Mouse (Mus musculus) brain, adult 10 weeks (tissue): ENCODE data around the gene Adam26a. TPM values are rescaled to one million over a fixed set of nuclear protein-coding genes. Genes with fewer than 3 reads are reported as not detected.

Source experiments
- polyA plus RNA-seq: library from polyadenylated mRNA; stranded (reverse); fragments of 350-450 nt; fragmentation: Illumina TruSeq; extraction: RNeasy Lipid Tissue Mini Kit (QIAGEN cat#74804); gene quantifications from one replicate; pipeline ENCODE4 v1.2.3, GENCODE M21; 2015; ENCODE audit warnings: low read depth, low replicate concordance

Gene Adam26a
- not detected for polyA plus RNA-seq

DNA sequence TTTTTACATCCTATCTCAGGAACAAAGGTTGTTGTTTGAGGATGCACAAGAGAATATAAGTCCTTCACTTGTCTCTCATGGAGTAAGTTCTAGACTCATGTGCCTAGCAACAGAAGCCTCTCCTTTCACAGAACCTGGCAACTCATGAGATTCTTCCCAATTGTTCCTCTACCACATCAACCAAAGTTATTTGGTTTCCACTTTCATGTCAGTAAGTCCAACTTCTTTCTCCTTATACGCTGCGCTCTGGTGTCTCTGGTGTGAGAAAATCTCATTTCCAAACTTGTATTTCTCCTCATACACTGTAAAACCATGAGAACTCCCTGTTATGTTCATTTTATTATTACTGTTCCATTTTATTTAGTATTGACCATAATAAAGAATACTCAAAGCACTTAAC lies at the start of gene Adam26a:
Gene Adam26a, minus strand, starts transcription at position 101 of the 400 bp plus-strand sequence.

DNA sequence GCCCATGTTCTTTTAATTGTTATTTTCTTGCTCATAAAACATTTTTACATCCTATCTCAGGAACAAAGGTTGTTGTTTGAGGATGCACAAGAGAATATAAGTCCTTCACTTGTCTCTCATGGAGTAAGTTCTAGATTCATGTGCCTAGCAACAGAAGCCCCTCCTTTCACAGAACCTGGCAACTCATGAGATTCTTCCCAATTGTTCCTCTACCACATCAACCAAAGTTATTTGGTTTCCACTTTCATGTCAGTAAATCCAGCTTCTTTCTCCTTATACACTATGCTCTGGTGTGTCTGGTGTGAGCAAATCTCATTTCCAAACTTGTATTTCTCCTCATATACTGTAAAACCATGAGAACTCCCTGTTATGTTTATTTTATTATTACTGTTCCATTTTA lies 48.5 kb downstream of the Adam26a start, which contains the start of gene Adam26b:
Gene Adam26b, minus strand, starts transcription at position 101 of the 400 bp plus-strand sequence.

Other genes with a start within 250 kb of the Adam26a start
- not detected for gene Adam26b, start 48.6 kb downstream of the Adam26a start, polyA plus RNA-seq
- gene Gm5346, start 50.6 kb upstream of the Adam26a start, polyA plus RNA-seq = not detected
- not detected for gene Adam34, start 133.3 kb upstream of the Adam26a start, polyA plus RNA-seq